Mouse (Mus musculus): ENCODE results near the gene Ces5a. TPM values are rescaled to one million over a fixed set of nuclear protein-coding genes. Genes with fewer than 3 reads are reported as not detected.

Ces5a gene
- total RNA-seq, 2 experiments from 2014 or later: not detected

Other genes starting within 250 kb of the Ces5a start
- not detected in 2 replicates for gene Ces1g, start 198.5 kb downstream of the Ces5a start, total RNA-seq (2015)
- not detected in 2 replicates for gene Ces1g, start 198.5 kb downstream of the Ces5a start, total RNA-seq (2017)
- gene Ces1h, start 156.1 kb downstream of the Ces5a start, total RNA-seq (2015): not detected in 2 replicates
- gene Ces1h, start 156.1 kb downstream of the Ces5a start, total RNA-seq (2017): not detected in 2 replicates